31 mouse cellular contexts compared by ENCODE assay signal in genomic region chr19:14968283-14968682, GRCm38 (mm10).
"Had no signal": no experiment of that assay in that cellular context is flagged by ENCODE, and none has a peak within 500 bp of the region (broad histone marks: within the 10 kb centered on the region; RNA-seq: fewer than 3 reads in every experiment).

No protein-coding gene starts in this region.

- H3K36me3 ChIP-seq: limb, embryonic 12.5 days; limb, embryonic 13.5 days; limb, embryonic 15.5 days; liver, embryonic 12.5 days; liver, embryonic 13.5 days; liver, embryonic 15.5 days; lung, embryonic 15.5 days; midbrain, embryonic 12.5 days; midbrain, embryonic 13.5 days; midbrain, embryonic 15.5 days; neural tube, embryonic 12.5 days; neural tube, embryonic 13.5 days had no signal

- H3K27ac ChIP-seq: left cerebral cortex, adult 2 months; limb, embryonic 12.5 days; limb, embryonic 13.5 days; limb, embryonic 15.5 days; liver, embryonic 12.5 days; liver, embryonic 13.5 days; liver, embryonic 14.5 days; liver, embryonic 15.5 days; lung, embryonic 15.5 days; macrophage; midbrain, embryonic 12.5 days; midbrain, embryonic 13.5 days; midbrain, embryonic 15.5 days; neural tube, embryonic 12.5 days; neural tube, embryonic 13.5 days had no signal

- H3K9me3 ChIP-seq: limb, embryonic 13.5 days; limb, embryonic 15.5 days; liver, embryonic 12.5 days; liver, embryonic 13.5 days; liver, embryonic 15.5 days; lung, embryonic 15.5 days; megakaryocyte, embryonic 14.5 days; midbrain, embryonic 12.5 days; midbrain, embryonic 13.5 days; midbrain, embryonic 15.5 days; neural tube, embryonic 12.5 days; neural tube, embryonic 13.5 days had no signal

- H3K4me2 ChIP-seq: limb, embryonic 12.5 days; limb, embryonic 13.5 days; limb, embryonic 15.5 days; liver, embryonic 11.5 days; liver, embryonic 12.5 days; liver, embryonic 13.5 days; liver, embryonic 15.5 days; lung, embryonic 14.5 days; lung, embryonic 15.5 days; midbrain, embryonic 12.5 days; midbrain, embryonic 13.5 days; midbrain, embryonic 15.5 days; neural tube, embryonic 12.5 days; neural tube, embryonic 13.5 days had no signal

- H3K4me1 ChIP-seq: limb, embryonic 12.5 days; limb, embryonic 13.5 days; limb, embryonic 15.5 days; liver, embryonic 12.5 days; liver, embryonic 13.5 days; liver, embryonic 15.5 days; megakaryocyte, embryonic 14.5 days; midbrain, embryonic 12.5 days; neural tube, embryonic 12.5 days had no signal

- H3K27me3 ChIP-seq: limb, embryonic 12.5 days; limb, embryonic 13.5 days; limb, embryonic 15.5 days; liver, embryonic 12.5 days; liver, embryonic 13.5 days; liver, embryonic 15.5 days; megakaryocyte, embryonic 14.5 days; midbrain, embryonic 12.5 days; midbrain, embryonic 13.5 days; neural tube, embryonic 12.5 days; neural tube, embryonic 13.5 days had no signal

- H3K4me3 ChIP-seq: left cerebral cortex, adult 2 months; limb, embryonic 12.5 days; limb, embryonic 13.5 days; limb, embryonic 15.5 days; liver, embryonic 12.5 days; liver, embryonic 13.5 days; liver, embryonic 15.5 days; lung, embryonic 15.5 days; megakaryocyte, embryonic 14.5 days; midbrain, embryonic 12.5 days; midbrain, embryonic 13.5 days; midbrain, embryonic 15.5 days; myocyte; neural tube, embryonic 12.5 days; neural tube, embryonic 13.5 days had no signal

- DNase-seq: left cerebral cortex, postnatal 4 days; liver; liver, embryonic 13.5 days; liver, postnatal 0 days; lung, adult 18-20 months; lung, adult 2 months; lung, embryonic 14.5 days; lung, postnatal 10 days; lung, postnatal 14 days; lung, postnatal 36 days; lung, postnatal 4 days; midbrain, embryonic 14.5 days had no signal

- H3K9ac ChIP-seq: limb, embryonic 12.5 days; limb, embryonic 13.5 days; limb, embryonic 15.5 days; liver, embryonic 12.5 days; liver, embryonic 13.5 days; liver, embryonic 14.5 days; liver, embryonic 15.5 days; liver, postnatal 0 days; lung, embryonic 14.5 days; lung, embryonic 15.5 days; midbrain, embryonic 12.5 days; midbrain, embryonic 13.5 days; midbrain, embryonic 15.5 days; neural tube, embryonic 12.5 days; neural tube, embryonic 13.5 days had no signal

- ATAC-seq: liver, embryonic 12.5 days; liver, postnatal 0 days; lung, postnatal 0 days; midbrain, embryonic 13.5 days; midbrain, embryonic 15.5 days; midbrain, embryonic 16.5 days had no signal
